Mouse (Mus musculus): ENCODE measurements around the gene Acacb. TPM values are rescaled to one million over a fixed set of nuclear protein-coding genes. Genes with fewer than 3 reads are reported as not detected.

The Acacb gene
- 100 to 1,000 TPM; 156 to 159 TPM for total RNA-seq (2021)

DNA sequence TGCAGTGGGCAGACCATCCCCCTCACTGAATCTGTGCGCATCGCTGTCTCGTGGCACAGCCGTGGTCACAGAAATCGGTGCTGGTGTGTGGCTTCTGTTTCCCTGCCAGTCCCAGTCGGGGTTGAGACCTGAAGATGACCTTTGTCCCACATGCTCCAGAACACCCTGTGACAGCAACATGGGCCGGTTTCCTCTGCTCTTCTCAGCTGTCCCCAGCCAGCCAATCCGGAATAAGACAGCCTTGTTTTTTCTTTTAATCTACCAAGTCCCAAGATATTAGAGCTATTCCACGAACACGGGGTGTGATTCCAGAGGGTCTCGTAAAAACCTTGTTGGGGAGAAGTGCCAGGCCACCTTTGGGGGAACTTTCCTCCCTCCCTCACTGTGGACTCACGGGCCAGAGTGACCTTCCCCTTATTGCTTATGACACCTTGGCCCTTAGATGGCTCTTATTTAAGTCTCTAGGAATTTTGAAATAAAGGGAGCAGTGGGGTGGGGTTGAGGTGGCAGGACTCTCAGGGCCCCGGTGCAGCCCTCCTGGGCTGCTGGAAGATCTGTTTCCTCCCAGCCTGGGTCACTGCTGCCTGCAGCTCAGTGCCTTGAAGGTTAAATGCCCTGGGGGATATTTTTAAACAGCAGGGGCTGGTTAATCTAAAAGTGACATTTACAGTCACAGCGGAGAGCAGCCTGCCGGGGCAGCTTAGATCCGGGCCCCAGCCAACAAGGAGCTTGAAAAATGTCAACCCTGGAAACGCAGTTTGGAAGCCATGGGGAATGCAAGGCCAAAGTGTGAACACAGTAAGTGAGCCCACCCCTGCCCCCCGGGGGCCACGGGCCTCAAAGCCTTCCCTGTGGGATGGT lies at the start of gene Acacb:
Gene Acacb (plus strand): TSS at position 508 of the 861 bp plus-strand sequence.
- peak; percentile 78 to 82 for DNase-seq
- intact Hi-C loops (cut with DNase I) = no loop called here

- DNase-seq = peak; percentile 94 to 96
- intact Hi-C loops (cut with DNase I) = loop anchor here (2.0 to 5.0 kb wide), 3 partner anchors 27 to 108 kb away; partner anchors contain the start of gene Ssh1
These were observed 46.5 kb upstream of the Acacb start for GRCm38 (mm10) chr5:114099709-114100389.

DNA sequence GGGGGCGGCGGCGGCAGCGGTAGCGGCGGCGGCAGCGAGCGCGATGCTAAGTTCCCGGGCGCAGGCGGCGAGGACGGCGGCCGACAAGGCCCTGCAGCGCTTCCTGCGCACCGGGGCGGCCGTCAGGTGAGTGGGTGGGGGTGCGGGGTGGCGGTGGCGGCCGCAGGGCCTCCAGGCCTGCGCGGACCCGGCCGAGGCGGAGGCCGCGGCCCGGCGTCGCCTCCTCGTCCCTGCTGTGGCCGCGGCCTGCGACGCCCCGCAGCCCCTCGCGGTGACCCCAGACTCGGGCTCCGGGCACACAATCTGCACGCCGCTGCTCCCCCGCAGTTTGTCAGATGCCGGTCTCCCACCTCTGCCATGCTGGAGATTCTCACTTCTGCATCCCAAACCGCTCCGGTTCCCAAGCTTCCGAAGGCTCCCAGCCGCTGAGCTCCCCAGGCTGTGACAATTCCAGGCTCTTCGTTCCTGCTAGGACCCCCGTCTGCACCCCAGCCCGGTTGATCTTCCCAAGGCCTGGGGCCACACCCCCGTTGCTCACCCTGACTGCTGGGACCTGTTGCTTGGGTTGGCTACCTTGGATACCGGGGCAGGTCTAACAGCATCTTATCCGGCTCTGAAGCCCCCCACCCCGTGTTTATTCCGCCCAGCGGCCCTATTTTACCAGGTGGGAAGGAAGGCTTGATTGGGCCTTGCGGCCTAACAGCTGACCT lies 45.8 kb upstream of the Acacb start:
- no peak for DNase-seq
- intact Hi-C loops (cut with DNase I) = loop anchor here (2.0 to 5.0 kb wide), 3 partner anchors 26 to 108 kb away; partner anchors contain the start of gene Ssh1

GRCm38 (mm10) chr5:114101873-114102272 lies 44.5 kb upstream of the Acacb start:
- intact Hi-C loops (cut with DNase I) = loop anchor here (2.0 to 5.0 kb wide), 3 partner anchors 25 to 110 kb away; partner anchors contain the start of gene Ssh1
- no peak for DNase-seq

GRCm38 (mm10) chr5:114102807-114103206 lies 43.5 kb upstream of the Acacb start:
- intact Hi-C loops (cut with DNase I) = loop anchor here (5.0 kb wide), 1 partner anchor 111 kb away; the partner anchor contains the start of gene Ssh1

GRCm38 (mm10) chr5:114106391-114106935 lies 39.9 kb upstream of the Acacb start:
- DNase-seq = no peak
- intact Hi-C loops (cut with DNase I) = no loop called here

More at GRCm38 (mm10) chr5:114102807-114103206, 43.5 kb upstream of the Acacb start:
- no peak for DNase-seq

GRCm38 (mm10) chr5:114113334-114113733 lies 33.0 kb upstream of the Acacb start:
- intact Hi-C loops (cut with DNase I) = no loop called here

DNA sequence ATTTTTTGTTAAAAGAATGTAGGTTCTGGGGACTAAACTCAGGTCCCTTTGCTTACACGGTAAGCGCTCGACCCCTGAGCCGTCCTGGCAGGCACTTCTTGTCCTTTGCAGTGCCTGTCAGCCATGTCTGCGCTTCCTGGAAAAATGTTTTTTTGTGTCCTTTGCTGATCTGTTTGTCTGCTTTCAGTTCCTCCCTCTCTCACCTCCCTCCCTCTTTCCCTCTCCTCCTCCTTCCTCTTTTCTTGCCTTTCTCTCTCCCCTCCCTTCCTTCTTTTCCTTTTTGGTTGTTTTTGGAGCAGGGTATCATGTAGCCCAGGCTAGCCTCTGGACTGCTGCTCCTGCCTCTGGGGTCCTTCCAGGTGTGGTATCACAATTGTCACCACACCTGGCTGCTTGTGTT lies 31.3 kb upstream of the Acacb start:
- no peak for DNase-seq
- intact Hi-C loops (cut with DNase I) = no loop called here

More at GRCm38 (mm10) chr5:114113334-114113733, 33.0 kb upstream of the Acacb start:
- DNase-seq = no peak

DNA sequence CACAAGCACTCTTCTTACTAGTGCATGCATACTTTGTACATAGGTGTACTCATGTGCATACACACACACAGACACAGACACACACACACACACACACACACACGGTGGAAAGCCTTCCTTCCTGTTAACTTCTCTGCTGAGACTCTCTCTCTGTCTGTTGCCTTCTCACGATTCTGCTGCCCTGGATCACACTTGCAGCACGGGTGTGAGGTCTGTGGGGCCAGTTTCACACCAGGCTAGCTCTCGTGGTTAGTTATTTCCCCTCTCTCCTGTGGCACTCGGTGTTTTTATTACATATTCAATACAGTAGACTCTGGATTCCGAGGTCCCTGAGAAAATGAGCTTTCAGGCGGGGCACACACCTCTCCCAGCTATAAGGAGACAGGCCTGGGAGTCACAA lies 29.7 kb upstream of the Acacb start:
- DNase-seq = no peak
- intact Hi-C loops (cut with DNase I) = no loop called here

- intact Hi-C loops (cut with DNase I) = loop anchor here (10.0 kb wide), 1 partner anchor 265 kb away; no protein-coding TSS in a partner anchor
- no peak for DNase-seq
These were observed 26.5 kb upstream of the Acacb start for GRCm38 (mm10) chr5:114119806-114120205.

DNA sequence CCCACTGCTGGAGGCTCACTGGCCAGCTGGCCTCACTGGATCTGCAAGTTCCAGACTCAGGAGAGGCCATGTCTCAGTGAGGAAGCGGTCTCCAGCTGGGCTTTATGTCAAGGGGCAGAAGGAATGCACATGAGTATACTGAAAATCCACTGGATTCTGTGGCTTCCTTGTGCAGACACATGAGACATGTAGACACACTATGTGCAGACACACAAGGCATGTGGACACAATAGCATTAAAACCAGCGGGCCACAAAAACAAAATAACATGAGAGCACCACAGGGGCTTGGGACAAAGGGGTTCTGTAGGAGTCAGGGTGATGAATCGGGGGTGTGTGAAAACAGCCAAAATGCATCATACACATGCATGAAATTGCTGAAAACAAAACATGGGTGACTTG lies 20.3 kb upstream of the Acacb start:
- intact Hi-C loops (cut with DNase I) = loop anchor here (2.0 to 10.0 kb wide), 4 partner anchors 25 to 271 kb away; no protein-coding TSS in a partner anchor
- no peak for DNase-seq

- DNase-seq = no peak
- intact Hi-C loops (cut with DNase I) = loop anchor here (2.0 to 10.0 kb wide), 4 partner anchors 26 to 272 kb away; no protein-coding TSS in a partner anchor
These were observed 19.7 kb upstream of the Acacb start for GRCm38 (mm10) chr5:114126499-114127244.

- peak; percentile 83 to 89 for DNase-seq
- intact Hi-C loops (cut with DNase I) = loop anchor here (2.0 to 10.0 kb wide), 4 partner anchors 27 to 273 kb away; no protein-coding TSS in a partner anchor
These were observed 18.7 kb upstream of the Acacb start, which contains the start of gene Alkbh2 for GRCm38 (mm10) chr5:114127374-114128349. Gene Alkbh2, minus strand, starts transcription at chr5:114128218.

GRCm38 (mm10) chr5:114129550-114130210 lies 16.7 kb upstream of the Acacb start:
- intact Hi-C loops (cut with DNase I) = loop anchor here (5.0 to 10.0 kb wide), 3 partner anchors 48 to 275 kb away; no protein-coding TSS in a partner anchor
- DNase-seq = no peak

- peak; percentile 46 to 52 for DNase-seq
- intact Hi-C loops (cut with DNase I) = loop anchor here (5.0 kb wide), 1 partner anchor 47 kb away; no protein-coding TSS in a partner anchor
These were observed 16.1 kb upstream of the Acacb start, which contains the start of gene Ung for GRCm38 (mm10) chr5:114130211-114130605. Gene Ung, plus strand, starts transcription at chr5:114130386.

- DNase-seq = peak; percentile 95 to 96
- intact Hi-C loops (cut with DNase I) = loop anchor here (5.0 kb wide), 1 partner anchor 46 kb away; no protein-coding TSS in a partner anchor
These were observed 15.4 kb upstream of the Acacb start for GRCm38 (mm10) chr5:114130698-114131520.

Measured in heart, postnatal 10 days (tissue).